17 mouse cellular contexts compared by ENCODE assay signal in genomic region chr9:17288790-17289596, GRCm38 (mm10).
DNase-seq lines count a peak whose midpoint lies in the region; ATAC-seq and TF ChIP-seq lines count a peak whose summit lies in the region.
"Had no signal": no experiment of that assay in that cellular context is flagged by ENCODE, and none has a peak within 500 bp of the region (broad histone marks: within the 10 kb centered on the region; RNA-seq: fewer than 3 reads in every experiment).

No protein-coding gene starts in this region.

- WGBS in hindbrain, postnatal 0 days = 43% methylated on average over 6 of the region's 6 CpGs
- 64% methylated on average over 6 of the region's 6 CpGs for WGBS in hindbrain, embryonic 11.5 days
- WGBS in lung, embryonic 16.5 days = 8% methylated on average over 6 of the region's 6 CpGs
- 11% methylated on average over 6 of the region's 6 CpGs for WGBS in limb, embryonic 12.5 days

- no peak overlapping the region for H3K9ac ChIP-seq in hindbrain, postnatal 0 days (replicated peaks; ENCODE audit: low read length)
- H3K9ac ChIP-seq in hindbrain, embryonic 11.5 days (ENCODE audit: low read depth, low read length) = no peak overlapping the region
- no peak overlapping the region for H3K9ac ChIP-seq in lung, embryonic 16.5 days (ENCODE audit: low read length)
- no peak overlapping the region for H3K9ac ChIP-seq in limb, embryonic 12.5 days (replicated peaks)
- H3K9ac ChIP-seq: embryonic facial prominence, embryonic 13.5 days; forebrain, embryonic 13.5 days; heart, embryonic 15.5 days; liver, embryonic 12.5 days; stomach, embryonic 15.5 days had no signal

- H3K9me3 ChIP-seq in hindbrain, postnatal 0 days (ENCODE audit: low read length) = no peaks in the 10 kb centered on the region
- H3K9me3 ChIP-seq in hindbrain, embryonic 11.5 days (ENCODE audit: control insufficient read depth, low read length) = no peaks in the 10 kb centered on the region
- no peaks in the 10 kb centered on the region for H3K9me3 ChIP-seq in lung, embryonic 16.5 days (ENCODE audit: control insufficient read depth, low read length)
- no peaks in the 10 kb centered on the region for H3K9me3 ChIP-seq in limb, embryonic 12.5 days
- H3K9me3 ChIP-seq: embryonic facial prominence, embryonic 13.5 days; forebrain, embryonic 13.5 days; heart, embryonic 15.5 days; liver, embryonic 12.5 days; stomach, embryonic 15.5 days had no signal

- H3K27me3 ChIP-seq in hindbrain, postnatal 0 days (ENCODE audit: insufficient read depth, low read length) = no peaks in the 10 kb centered on the region
- H3K27me3 ChIP-seq in hindbrain, embryonic 11.5 days (ENCODE audit: control insufficient read depth, insufficient read depth, low read length) = no peaks in the 10 kb centered on the region
- no peaks in the 10 kb centered on the region for H3K27me3 ChIP-seq in lung, embryonic 16.5 days (ENCODE audit: control insufficient read depth, insufficient read depth, low read depth, low read length)
- no peaks in the 10 kb centered on the region for H3K27me3 ChIP-seq in limb, embryonic 12.5 days
- H3K27me3 ChIP-seq: embryonic facial prominence, embryonic 13.5 days; forebrain, embryonic 13.5 days; heart, embryonic 15.5 days; liver, embryonic 12.5 days; stomach, embryonic 15.5 days had no signal

- ATAC-seq in hindbrain, postnatal 0 days = no peak
- ATAC-seq in hindbrain, embryonic 11.5 days (ENCODE audit: low FRiP score) = no peak
- ATAC-seq in lung, embryonic 16.5 days (ENCODE audit: low read depth) = peak; percentile 41
- peak; percentile 79 for ATAC-seq in limb, embryonic 12.5 days (ENCODE audit: insufficient number of reproducible peaks, insufficient read depth, low FRiP score, low TSS enrichment, low read depth)
- ATAC-seq: forebrain, embryonic 13.5 days; inflammation-experienced regulatory T-cells, adult 6 months; liver, embryonic 12.5 days had no signal

- H3K4me2 ChIP-seq in hindbrain, postnatal 0 days (ENCODE audit: low read depth, low read length) = no peak overlapping the region
- no peak overlapping the region for H3K4me2 ChIP-seq in hindbrain, embryonic 11.5 days (replicated peaks; ENCODE audit: low read depth, low read length)
- no peak overlapping the region for H3K4me2 ChIP-seq in lung, embryonic 16.5 days (ENCODE audit: low read depth, low read length)
- H3K4me2 ChIP-seq in limb, embryonic 12.5 days = no peak overlapping the region
- H3K4me2 ChIP-seq: embryonic facial prominence, embryonic 13.5 days; forebrain, embryonic 13.5 days; heart, embryonic 15.5 days; liver, embryonic 12.5 days; stomach, embryonic 15.5 days had no signal

- peak; percentile 31 for DNase-seq in embryo, embryonic 10.5 days (ENCODE audit: low spot score)
- no peak for DNase-seq in embryo, embryonic 9.5 days (ENCODE audit: extremely low spot score)
- peak; percentile 50 for DNase-seq in hindbrain, postnatal 0 days (ENCODE audit: low spot score)
- DNase-seq in hindbrain, embryonic 11.5 days (ENCODE audit: low spot score) = no peak
- DNase-seq in lung, postnatal 25 days (ENCODE audit: low spot score) = no peak
- no peak for DNase-seq in left cerebral cortex, adult 9 months (ENCODE audit: low spot score in 2 of 2)
- DNase-seq: adrenal gland, postnatal 25 days; gastrocnemius, adult 2 months; thymus, postnatal 25 days had no signal

- H3K4me1 ChIP-seq in hindbrain, postnatal 0 days (ENCODE audit: insufficient read depth, low read length) = no peaks in the 10 kb centered on the region
- H3K4me1 ChIP-seq in hindbrain, embryonic 11.5 days (replicated peaks; ENCODE audit: control insufficient read depth, insufficient read depth, low read length) = no peaks in the 10 kb centered on the region
- peaks cover 2% of the 10 kb centered on the region; the same call in 1 of the 2 replicates for H3K4me1 ChIP-seq in lung, embryonic 16.5 days (replicated peaks; ENCODE audit: control insufficient read depth, insufficient read depth, low read length)
- no peaks in the 10 kb centered on the region for H3K4me1 ChIP-seq in limb, embryonic 12.5 days (replicated peaks)
- H3K4me1 ChIP-seq: embryonic facial prominence, embryonic 13.5 days; forebrain, embryonic 13.5 days; liver, embryonic 12.5 days; stomach, embryonic 15.5 days had no signal

- no peak for TF ChIP-seq CTCF in hindbrain, postnatal 0 days (IDR thresholded peaks at IDR 0.05; ENCODE audit: low read depth)

- no peaks in the 10 kb centered on the region for H3K36me3 ChIP-seq in hindbrain, postnatal 0 days (ENCODE audit: insufficient read depth, low read length)
- H3K36me3 ChIP-seq in hindbrain, embryonic 11.5 days (ENCODE audit: control insufficient read depth, insufficient read depth, low read length) = no peaks in the 10 kb centered on the region
- no peaks in the 10 kb centered on the region for H3K36me3 ChIP-seq in lung, embryonic 16.5 days (ENCODE audit: control insufficient read depth, insufficient read depth, low read length)
- no peaks in the 10 kb centered on the region for H3K36me3 ChIP-seq in limb, embryonic 12.5 days
- H3K36me3 ChIP-seq: embryonic facial prominence, embryonic 13.5 days; heart, embryonic 15.5 days; liver, embryonic 12.5 days; stomach, embryonic 15.5 days had no signal

- H3K27ac ChIP-seq in hindbrain, postnatal 0 days = no peak overlapping the region
- H3K27ac ChIP-seq in hindbrain, embryonic 11.5 days (ENCODE audit: low read depth, low read length) = no peak overlapping the region
- H3K27ac ChIP-seq in lung, embryonic 16.5 days (ENCODE audit: low read length) = no peak overlapping the region
- H3K27ac ChIP-seq in limb, embryonic 12.5 days = no peak overlapping the region
- H3K27ac ChIP-seq: embryonic facial prominence, embryonic 13.5 days; forebrain, embryonic 13.5 days; gastrocnemius, adult 2 months; heart, embryonic 15.5 days; liver, embryonic 12.5 days; stomach, embryonic 15.5 days had no signal

- H3K4me3 ChIP-seq in hindbrain, postnatal 0 days (ENCODE audit: low read length) = no peak overlapping the region
- no peak overlapping the region for H3K4me3 ChIP-seq in hindbrain, embryonic 11.5 days (ENCODE audit: low read depth, low read length)
- H3K4me3 ChIP-seq in lung, embryonic 16.5 days (ENCODE audit: low read length) = no peak overlapping the region
- H3K4me3 ChIP-seq in limb, embryonic 12.5 days (replicated peaks) = no peak overlapping the region
- H3K4me3 ChIP-seq: embryonic facial prominence, embryonic 13.5 days; forebrain, embryonic 13.5 days; gastrocnemius, adult 2 months; heart, embryonic 15.5 days; liver, embryonic 12.5 days; stomach, embryonic 15.5 days had no signal

Comparison
In these comparisons a context has a peak if more than half of its experiments do, and no peak if none do; other contexts are left out.
1. DNase-seq: peak in embryo, embryonic 10.5 days (single experiment) and hindbrain, postnatal 0 days (single experiment); none in embryo, embryonic 9.5 days (single experiment), hindbrain, embryonic 11.5 days (single experiment), lung, postnatal 25 days (single experiment) and left cerebral cortex, adult 9 months (0 of 2).
2. ATAC-seq: peak in lung, embryonic 16.5 days (single experiment) and limb, embryonic 12.5 days (single experiment); none in hindbrain, postnatal 0 days (single experiment) and hindbrain, embryonic 11.5 days (single experiment).